Mouse (Mus musculus) inflammation-experienced regulatory T-cells, adult 6 months (primary cell): Measurements from ENCODE around the gene Abr. TPM values are rescaled to one million over a fixed set of nuclear protein-coding genes. Genes with fewer than 3 reads are reported as not detected.

Experiments
- polyA plus RNA-seq, 3 experiments: library from polyadenylated mRNA; unstranded; fragments of 100-300 nt; shearing (Covaris generic); gene quantifications; one replicate each; pipeline ENCODE4 v1.2.1; 2017

Gene Abr
- polyA plus RNA-seq, 3 experiments from 2014 or later = 14.4 to 17.1 (median 15.4) TPM

Other genes starting within 250 kb of the Abr start
- gene Nxn, start 223.2 kb downstream of the Abr start, polyA plus RNA-seq = 1 to 10 TPM; 1.1 to 2.0 (median 1.6) TPM
- gene Timm22, start 215.4 kb downstream of the Abr start, polyA plus RNA-seq = 10 to 100 TPM; 60.7 to 86.9 (median 76.3) TPM
- gene Bhlha9, start 50.2 kb upstream of the Abr start, polyA plus RNA-seq = not detected
- gene Trarg1, start 57.5 kb upstream of the Abr start, polyA plus RNA-seq = under 1 TPM in 1 of 3 experiments, not detected in 2; 0.66 TPM
- 10 to 100 TPM; 41.5 to 52.6 (median 52.3) TPM for gene Gosr1, start 141.3 kb upstream of the Abr start, polyA plus RNA-seq
- gene Cpd, start 224.7 kb upstream of the Abr start, polyA plus RNA-seq = 1 to 10 TPM; 3.8 to 5.5 (median 5.5) TPM